Mouse (Mus musculus) liver, embryonic 13.5 days (tissue): ENCODE results near the gene Trove2. TPM values are rescaled to one million over a fixed set of nuclear protein-coding genes. Genes with fewer than 3 reads are reported as not detected.

Experiments
- ATAC-seq: fragments of 200-750 bp; cut with Nextera tagmentation; 2 replicates; pipeline ENCODE4 v1.8.0; 2017; ENCODE audit warnings: low read depth, mild to moderate bottlenecking, moderate number of reproducible peaks, moderate library complexity
- DNase-seq: peaks from one replicate; pipeline ENCODE4 v3.0.0; 2022
- H3K27ac ChIP-seq: fragments of 300-500 bp; sonication (generic); 2 replicates; pipeline ENCODE4 v1.5.1; 2015; ENCODE audit warnings: moderate library complexity, mild to moderate bottlenecking, inconsistent platforms
- H3K27me3 ChIP-seq: fragments of 300-500 bp; sonication (generic); 2 replicates; pipeline ENCODE4 v1.6.1; 2015; ENCODE audit warnings: mild to moderate bottlenecking, inconsistent platforms
- H3K36me3 ChIP-seq: fragments of 300-500 bp; sonication (generic); 2 replicates; pipeline ENCODE4 v1.6.1; 2015; ENCODE audit warnings: mild to moderate bottlenecking, inconsistent platforms
- H3K4me1 ChIP-seq: fragments of 300-500 bp; sonication (generic); replicated peaks from 2 replicates; pipeline ENCODE4 v1.6.1; 2015; ENCODE audit warnings: inconsistent platforms
- H3K4me2 ChIP-seq: fragments of 300-500 bp; sonication (generic); 2 replicates; pipeline ENCODE4 v1.6.1; 2015; ENCODE audit warnings: inconsistent platforms, mild to moderate bottlenecking, moderate library complexity
- H3K4me3 ChIP-seq: fragments of 300-500 bp; sonication (generic); replicated peaks from 2 replicates; pipeline ENCODE4 v1.5.1; 2015; ENCODE audit warnings: mild to moderate bottlenecking, inconsistent platforms
- H3K9ac ChIP-seq: fragments of 300-500 bp; sonication (generic); 2 replicates; pipeline ENCODE4 v1.6.1; 2015; ENCODE audit warnings: mild to moderate bottlenecking, inconsistent platforms
- H3K9me3 ChIP-seq: fragments of 300-500 bp; sonication (generic); replicated peaks from 2 replicates; pipeline ENCODE4 v1.6.1; 2016; ENCODE audit warnings: inconsistent platforms
- WGBS: fragments of 180-500 bp; shearing (Covaris S2); methylation state at CpG from one replicate; pipeline ENCODE4 v1.1.7; 2015; ENCODE audit not compliant: insufficient replicate concordance; 5-methylcytosine and 5-hydroxymethylcytosine counted together
- polyA plus RNA-seq: library from polyadenylated mRNA; unstranded; fragments of >200 nt; fragmentation: Nextera tagmentation; extraction: Ambion mirVana; gene quantifications from 2 replicates; pipeline ENCODE4 v1.2.1, GENCODE M21; 2015

The Trove2 gene
- polyA plus RNA-seq, 1 experiment from 2014 or later: 1.9 TPM

- Histone ChIP-seq H3K9ac (peak overlapping the region; percentile 94), H3K4me2 (peak overlapping the region; percentile 90), H3K4me3 (peak overlapping the region; percentile 90), H3K4me1 (peaks cover 27% of the 10 kb centered on the region), H3K9me3 (no peaks in the 10 kb centered on the region), H3K27ac (peak overlapping the region; percentile 95), H3K36me3 (peaks cover 10% of the 10 kb centered on the region), H3K27me3 (no peaks in the 10 kb centered on the region)
- peak; percentile 58 for ATAC-seq
- DNase-seq: no peak
- WGBS: under 1% methylated on average over 45 of the region's 48 CpGs
These were observed 74.6 kb downstream of the Trove2 start for GRCm38 (mm10) chr1:143702141-143702740.

GRCm38 (mm10) chr1:143701736-143702135 is 75.1 kb downstream of the Trove2 start:
- Histone ChIP-seq H3K9ac (peak overlapping the region; percentile 94), H3K27me3 (no peaks in the 10 kb centered on the region), H3K36me3 (peaks cover 14% of the 10 kb centered on the region), H3K9me3 (no peaks in the 10 kb centered on the region), H3K27ac (peak overlapping the region; percentile 95), H3K4me2 (peak overlapping the region; percentile 90), H3K4me3 (peak overlapping the region; percentile 90), H3K4me1 (peaks cover 27% of the 10 kb centered on the region)
- no peak for DNase-seq
- WGBS: under 1% methylated on average over 13 of the region's 13 CpGs
- no peak for ATAC-seq

Other genes with a start within 250 kb of the Trove2 start
- gene B3galt2, start 136.4 kb downstream of the Trove2 start, polyA plus RNA-seq: 0.03 and 0.09 TPM in 2 replicates
- gene Cdc73, start 74.2 kb downstream of the Trove2 start, polyA plus RNA-seq: 14.7 and 19.0 TPM in 2 replicates
- 72.3 and 82.8 TPM in 2 replicates for gene Glrx2, start 60.7 kb downstream of the Trove2 start, polyA plus RNA-seq
- 106 and 118 TPM in 2 replicates for gene Uchl5, start 204 bp upstream of the Trove2 start, polyA plus RNA-seq
- 8.1 and 11.9 TPM in 2 replicates for gene Rgs2, start 227.1 kb upstream of the Trove2 start, polyA plus RNA-seq